Mouse (Mus musculus) testis, adult 2 months (tissue): Measurements from ENCODE around the gene Ifit1bl1. TPM values are rescaled to one million over a fixed set of nuclear protein-coding genes. Genes with fewer than 3 reads are reported as not detected.
"Not testable (repeated sequence)": the region's sequence is repeated elsewhere in the genome, so short reads cannot be mapped to it uniquely, and the experiment has no call there.

Experiments
- H3K27ac ChIP-seq: fragments of 200-500 bp; 2 replicates; pipeline ENCODE4 v1.5.1; 2012; ENCODE audit warnings: low read depth, low read length; ENCODE audit not compliant: control insufficient read depth, insufficient read depth
- H3K27me3 ChIP-seq: fragments of 200-500 bp; 2 replicates; pipeline ENCODE4 v1.6.1; 2012; ENCODE audit warnings: mild to moderate bottlenecking, low read length, moderate library complexity; ENCODE audit not compliant: control insufficient read depth, insufficient read depth
- H3K36me3 ChIP-seq: fragments of 200-500 bp; 2 replicates; pipeline ENCODE4 v1.6.1; 2012; ENCODE audit warnings: mild to moderate bottlenecking, low read length; ENCODE audit not compliant: control insufficient read depth, insufficient read depth
- H3K4me1 ChIP-seq: fragments of 200-500 bp; 2 replicates; pipeline ENCODE4 v1.6.1; 2012; ENCODE audit warnings: low read length; ENCODE audit not compliant: control insufficient read depth, insufficient read depth
- H3K4me3 ChIP-seq: fragments of 200-500 bp; 2 replicates; pipeline ENCODE4 v1.5.1; 2012; ENCODE audit warnings: low read depth, mild to moderate bottlenecking, low read length, moderate library complexity, mixed read lengths; ENCODE audit not compliant: control insufficient read depth
- CTCF ChIP-seq: fragments of 200-500 bp; IDR thresholded peaks from 2 replicates; pipeline ENCODE4 v1.5.1; 2012; ENCODE audit warnings: low read depth, mild to moderate bottlenecking, inconsistent platforms, low read length, moderate library complexity; ENCODE audit not compliant: control insufficient read depth, insufficient read depth, insufficient replicate concordance
- POLR2A ChIP-seq: fragments of 200-500 bp; IDR thresholded peaks from 2 replicates; pipeline ENCODE4 v1.6.1; 2012; ENCODE audit warnings: low read depth, mild to moderate bottlenecking, inconsistent platforms, low read length, moderate library complexity; ENCODE audit not compliant: control insufficient read depth
- polyA plus RNA-seq: library from polyadenylated mRNA; depleted of rRNA; stranded (reverse); fragments of >200 nt; gene quantifications from 2 replicates; pipeline ENCODE4 v1.2.3, GENCODE M21; 2012

The Ifit1bl1 gene
- polyA plus RNA-seq, 1 experiment: not detected

- Histone ChIP-seq H3K4me3 (no peak overlapping the region), H3K36me3 (no peaks in the 10 kb centered on the region), H3K4me1 (no peaks in the 10 kb centered on the region), H3K27ac (no peak overlapping the region), H3K27me3 (no peaks in the 10 kb centered on the region)
- TF ChIP-seq POLR2A (no peak), CTCF (no peak)
Observed at GRCm38 (mm10) chr19:34631487-34631886, 29.7 kb upstream of the Ifit1bl1 start.

DNA sequence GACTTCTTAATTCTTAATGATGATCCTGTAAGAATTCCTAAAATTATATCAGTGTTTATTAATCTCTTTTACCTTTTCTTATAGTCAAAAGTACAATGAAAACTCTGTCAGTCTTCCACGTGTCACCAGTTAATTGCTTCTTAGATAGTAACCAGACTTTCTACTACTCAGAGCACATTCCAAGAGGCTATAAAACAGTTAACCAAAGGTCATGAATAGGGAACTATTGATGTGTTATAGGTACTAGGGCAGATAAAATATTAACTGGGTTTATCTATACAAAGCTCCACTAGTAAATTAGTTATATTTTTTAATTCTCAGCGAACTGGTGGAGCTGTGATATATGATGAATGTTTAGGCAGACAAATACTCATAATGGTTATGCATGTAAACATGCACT, 25.7 kb upstream of the Ifit1bl1 start:
- H3K4me3 ChIP-seq: no peak overlapping the region
- H3K36me3 ChIP-seq: no peaks in the 10 kb centered on the region
- no peaks in the 10 kb centered on the region for H3K27me3 ChIP-seq
- no peaks in the 10 kb centered on the region for H3K4me1 ChIP-seq
- H3K27ac ChIP-seq: no peak overlapping the region
- TF ChIP-seq CTCF: no peak
- TF ChIP-seq POLR2A: no peak

DNA sequence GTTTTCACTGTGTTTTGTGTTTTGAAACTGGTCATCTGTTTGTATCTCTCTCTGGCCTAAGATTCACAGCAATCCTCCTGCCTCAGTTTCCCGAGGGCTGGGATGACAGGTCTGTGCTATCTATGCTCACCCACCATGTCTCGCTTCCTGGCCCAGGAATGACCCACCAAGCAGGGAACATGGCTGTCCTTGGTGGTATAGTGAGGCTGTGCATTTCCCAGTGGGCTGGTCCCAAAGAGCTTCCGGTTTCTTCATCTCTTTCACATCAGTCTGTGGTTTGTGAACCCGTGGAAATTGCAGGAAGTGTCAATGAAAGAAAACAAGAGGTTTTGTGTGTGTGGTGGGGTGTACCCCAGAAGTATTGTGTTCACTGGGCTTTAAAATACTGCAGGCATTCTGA, 22.9 kb upstream of the Ifit1bl1 start:
- Histone ChIP-seq H3K4me1 (no peaks in the 10 kb centered on the region), H3K27ac (no peak overlapping the region)

DNA sequence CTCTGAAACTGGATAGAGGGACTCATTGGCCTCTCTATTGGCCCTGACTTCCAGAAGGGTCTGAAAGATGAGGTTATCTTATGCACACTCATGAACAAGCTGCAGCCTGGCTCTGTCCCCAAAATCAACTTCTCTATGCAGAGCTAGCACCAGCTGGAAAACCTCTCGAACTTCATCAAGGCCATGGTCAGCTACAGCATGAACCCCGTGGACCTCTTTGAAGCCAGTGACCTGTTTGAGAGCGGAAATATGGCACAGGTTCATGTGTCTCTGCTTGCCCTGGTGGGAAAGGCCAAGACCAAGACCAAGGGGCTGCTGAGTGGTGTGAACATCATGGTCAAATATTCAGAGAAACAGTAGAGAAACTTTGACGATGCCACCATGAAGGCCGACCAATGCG, 22.0 kb upstream of the Ifit1bl1 start:
- Histone ChIP-seq H3K27me3 (no peaks in the 10 kb centered on the region), H3K27ac (no peak overlapping the region), H3K4me1 (no peaks in the 10 kb centered on the region), H3K4me3 (no peak overlapping the region), H3K36me3 (no peaks in the 10 kb centered on the region)
- TF ChIP-seq CTCF (no peak), POLR2A (no peak)

More for the DNA sequence above, 22.9 kb upstream of the Ifit1bl1 start:
- Histone ChIP-seq H3K36me3 (no peaks in the 10 kb centered on the region), H3K4me3 (no peak overlapping the region), H3K27me3 (no peaks in the 10 kb centered on the region)
- TF ChIP-seq CTCF (no peak), POLR2A (no peak)

- H3K4me3 ChIP-seq: no peak overlapping the region
- no peaks in the 10 kb centered on the region for H3K27me3 ChIP-seq
- H3K36me3 ChIP-seq: no peaks in the 10 kb centered on the region
- no peak overlapping the region for H3K27ac ChIP-seq
- no peaks in the 10 kb centered on the region for H3K4me1 ChIP-seq
- no peak for TF ChIP-seq POLR2A
- no peak for TF ChIP-seq CTCF
Observed at GRCm38 (mm10) chr19:34620871-34621270, 19.1 kb upstream of the Ifit1bl1 start.

DNA sequence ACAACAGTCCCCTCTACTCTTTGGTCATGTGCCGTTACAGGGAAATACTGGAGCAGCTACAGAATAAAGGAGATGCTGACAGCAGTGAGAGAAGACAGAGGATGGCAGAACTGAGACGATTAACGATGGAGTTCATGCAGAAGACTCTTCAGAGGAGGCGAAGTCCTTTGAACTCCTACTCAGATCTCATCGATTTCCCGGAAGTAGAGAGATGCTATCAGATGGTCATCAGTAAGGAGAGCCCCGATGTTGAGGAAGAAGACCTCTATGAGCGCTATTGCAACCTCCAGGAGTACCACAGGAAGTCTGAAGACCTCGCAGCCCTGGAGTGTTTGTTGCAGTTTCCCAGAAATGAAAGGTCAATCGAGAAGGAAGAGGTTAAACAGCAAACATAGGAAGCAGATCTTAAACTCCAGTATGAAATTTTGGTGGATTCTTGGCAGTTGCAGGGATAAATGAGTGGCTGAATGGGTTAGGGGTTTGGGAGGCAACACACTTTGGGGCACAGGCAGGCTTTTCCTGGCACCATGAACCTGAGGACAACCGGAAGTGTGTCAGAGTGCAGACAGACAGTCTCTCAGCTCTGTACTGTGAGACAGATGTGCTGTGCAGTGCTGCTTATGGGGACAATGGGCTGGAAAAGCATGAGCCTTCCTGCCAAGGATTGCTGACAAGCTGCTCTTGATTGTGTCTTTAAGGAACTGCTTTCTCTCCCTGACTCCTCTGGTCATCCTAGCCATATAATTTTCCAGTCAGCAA, 10.7 kb upstream of the Ifit1bl1 start:
- not testable (repeated sequence) for H3K27ac ChIP-seq, H3K4me3 ChIP-seq, H3K27me3 ChIP-seq

DNA sequence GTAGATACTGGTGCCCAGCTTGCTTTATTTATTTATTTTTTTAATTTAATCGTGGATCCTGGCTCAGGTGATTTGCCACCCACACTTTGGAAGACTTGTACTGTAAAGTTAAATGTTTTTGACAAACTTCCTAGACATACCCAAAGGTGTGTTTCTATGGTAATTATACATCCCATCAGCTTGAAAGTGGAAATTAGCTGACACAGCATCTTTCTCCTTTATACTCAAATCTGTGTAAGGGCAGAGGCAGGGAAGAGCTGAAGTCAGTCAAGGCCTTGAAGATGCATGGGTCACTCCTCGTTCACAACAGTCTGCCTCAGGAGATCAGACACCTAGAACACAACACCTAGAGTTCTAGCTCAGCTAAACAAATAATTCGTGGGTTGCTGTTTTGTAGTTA, 8.4 kb upstream of the Ifit1bl1 start:
- not testable (repeated sequence) for H3K4me1 ChIP-seq, H3K4me3 ChIP-seq, H3K27me3 ChIP-seq, H3K27ac ChIP-seq, H3K36me3 ChIP-seq

More for the DNA sequence above, 10.7 kb upstream of the Ifit1bl1 start:
- H3K4me1 ChIP-seq, H3K36me3 ChIP-seq: not testable (repeated sequence)

- H3K4me1 ChIP-seq, H3K4me3 ChIP-seq, H3K27me3 ChIP-seq: not testable (repeated sequence)
Observed at GRCm38 (mm10) chr19:34607237-34608051, 5.7 kb upstream of the Ifit1bl1 start, which contains the start of gene Ifit3b. Gene Ifit3b (plus strand): TSS chr19:34607970.

More at GRCm38 (mm10) chr19:34607237-34608051, 5.7 kb upstream of the Ifit1bl1 start, which contains the start of gene Ifit3b:
- H3K36me3 ChIP-seq, H3K27ac ChIP-seq: not testable (repeated sequence)
